Mouse (Mus musculus): ENCODE data around the gene Clrn2. TPM values are rescaled to one million over a fixed set of nuclear protein-coding genes. Genes with fewer than 3 reads are reported as not detected.

Gene Clrn2
- polyA plus RNA-seq, 1 experiment, result not detected

GRCm38 (mm10) chr5:45449206-45449605 is 4.3 kb upstream of the Clrn2 start:
- Histone ChIP-seq H3K4me1 (peaks cover 27% of the 10 kb centered on the region), H3K9me3 (no peaks in the 10 kb centered on the region), H3K36me3 (replicated peaks; ENCODE audit: low read length) (peaks cover 29% of the 10 kb centered on the region), H3K4me3 (replicated peaks) (peak overlapping the region; percentile 99), H3K27me3 (replicated peaks) (peaks cover 5% of the 10 kb centered on the region)
- TF ChIP-seq GATA1 (IDR thresholded peaks at IDR 0.05; ENCODE audit: borderline replicate concordance, low read length) (no peak), FLI1 (IDR thresholded peaks at IDR 0.05; ENCODE audit: low read length) (no peak)

GRCm38 (mm10) chr5:45449831-45450716 is 3.5 kb upstream of the Clrn2 start, which contains the start of gene Qdpr:
Qdpr (minus strand) TSS chr5:45450236.
- Histone ChIP-seq H3K36me3 (replicated peaks; ENCODE audit: low read length) (peaks cover 21% of the 10 kb centered on the region), H3K27me3 (replicated peaks) (peaks cover 8% of the 10 kb centered on the region), H3K9me3 (no peaks in the 10 kb centered on the region), H3K4me1 (peaks cover 31% of the 10 kb centered on the region), H3K4me3 (replicated peaks) (peak within 1 kb of the TSS; percentile 99)
- no peak for TF ChIP-seq FLI1 (IDR thresholded peaks at IDR 0.05; ENCODE audit: low read length)
- no peak for TF ChIP-seq GATA1 (IDR thresholded peaks at IDR 0.05; ENCODE audit: borderline replicate concordance, low read length)

- peaks cover 16% of the 10 kb centered on the region for H3K27me3 ChIP-seq (replicated peaks)
- no peak overlapping the region for H3K4me3 ChIP-seq (replicated peaks)
- TF ChIP-seq GATA1 (IDR thresholded peaks at IDR 0.05; ENCODE audit: borderline replicate concordance, low read length) (no peak), FLI1 (IDR thresholded peaks at IDR 0.05; ENCODE audit: low read length) (no peak)
- peaks cover 15% of the 10 kb centered on the region for H3K4me1 ChIP-seq
- no peaks in the 10 kb centered on the region for H3K36me3 ChIP-seq (replicated peaks; ENCODE audit: low read length)
- no peaks in the 10 kb centered on the region for H3K9me3 ChIP-seq
Measured at GRCm38 (mm10) chr5:45454456-45454855, 905 bp downstream of the Clrn2 start.

GRCm38 (mm10) chr5:45472880-45473450 is 19.4 kb downstream of the Clrn2 start:
- H3K36me3 ChIP-seq (replicated peaks; ENCODE audit: low read length), result no peaks in the 10 kb centered on the region
- H3K9me3 ChIP-seq, result no peaks in the 10 kb centered on the region
- peaks cover 4% of the 10 kb centered on the region; the same call in 1 of the 2 replicates for H3K4me1 ChIP-seq
- H3K4me3 ChIP-seq (replicated peaks), result no peak overlapping the region
- TF ChIP-seq GATA1 (IDR thresholded peaks at IDR 0.05; ENCODE audit: borderline replicate concordance, low read length) (no peak), FLI1 (IDR thresholded peaks at IDR 0.05; ENCODE audit: low read length) (no peak)
- peaks cover 11% of the 10 kb centered on the region for H3K27me3 ChIP-seq (replicated peaks)

- Histone ChIP-seq H3K36me3 (replicated peaks; ENCODE audit: low read length) (no peaks in the 10 kb centered on the region), H3K9me3 (no peaks in the 10 kb centered on the region), H3K27me3 (replicated peaks) (peaks cover 14% of the 10 kb centered on the region), H3K4me1 (peaks cover 7% of the 10 kb centered on the region; the same call in 1 of the 2 replicates), H3K4me3 (replicated peaks) (no peak overlapping the region)
- no peak for TF ChIP-seq FLI1 (IDR thresholded peaks at IDR 0.05; ENCODE audit: low read length)
- no peak for TF ChIP-seq GATA1 (IDR thresholded peaks at IDR 0.05; ENCODE audit: borderline replicate concordance, low read length)
Measured at GRCm38 (mm10) chr5:45473521-45473920, 20.0 kb downstream of the Clrn2 start.

- TF ChIP-seq GATA1 (IDR thresholded peaks at IDR 0.05; ENCODE audit: borderline replicate concordance, low read length), result no peak
- no peak for TF ChIP-seq FLI1 (IDR thresholded peaks at IDR 0.05; ENCODE audit: low read length)
- H3K27me3 ChIP-seq (replicated peaks), result peaks cover 14% of the 10 kb centered on the region
- H3K9me3 ChIP-seq, result no peaks in the 10 kb centered on the region
- no peaks in the 10 kb centered on the region for H3K36me3 ChIP-seq (replicated peaks; ENCODE audit: low read length)
- peaks cover 7% of the 10 kb centered on the region; the same call in 1 of the 2 replicates for H3K4me1 ChIP-seq
- no peak overlapping the region for H3K4me3 ChIP-seq (replicated peaks)
Measured at GRCm38 (mm10) chr5:45474215-45474614, 20.7 kb downstream of the Clrn2 start.

- peaks cover 7% of the 10 kb centered on the region; the same call in 1 of the 2 replicates for H3K4me1 ChIP-seq
Measured at GRCm38 (mm10) chr5:45474758-45475157, 21.2 kb downstream of the Clrn2 start.

GRCm38 (mm10) chr5:45475771-45476170 is 22.2 kb downstream of the Clrn2 start:
- TF ChIP-seq GATA1 (IDR thresholded peaks at IDR 0.05; ENCODE audit: borderline replicate concordance, low read length) (no peak), FLI1 (IDR thresholded peaks at IDR 0.05; ENCODE audit: low read length) (no peak)
- Histone ChIP-seq H3K36me3 (replicated peaks; ENCODE audit: low read length) (no peaks in the 10 kb centered on the region), H3K4me1 (peaks cover 7% of the 10 kb centered on the region; the same call in 1 of the 2 replicates), H3K27me3 (replicated peaks) (peaks cover 12% of the 10 kb centered on the region), H3K4me3 (replicated peaks) (no peak overlapping the region), H3K9me3 (no peaks in the 10 kb centered on the region)

More at GRCm38 (mm10) chr5:45474758-45475157, 21.2 kb downstream of the Clrn2 start:
- H3K27me3 ChIP-seq (replicated peaks), result peaks cover 13% of the 10 kb centered on the region
- no peaks in the 10 kb centered on the region for H3K9me3 ChIP-seq
- no peaks in the 10 kb centered on the region for H3K36me3 ChIP-seq (replicated peaks; ENCODE audit: low read length)
- TF ChIP-seq GATA1 (IDR thresholded peaks at IDR 0.05; ENCODE audit: borderline replicate concordance, low read length), result no peak
- TF ChIP-seq FLI1 (IDR thresholded peaks at IDR 0.05; ENCODE audit: low read length), result no peak
- H3K4me3 ChIP-seq (replicated peaks), result no peak overlapping the region

GRCm38 (mm10) chr5:45476288-45476687 is 22.7 kb downstream of the Clrn2 start:
- H3K9me3 ChIP-seq, result no peaks in the 10 kb centered on the region

More at GRCm38 (mm10) chr5:45476288-45476687, 22.7 kb downstream of the Clrn2 start:
- no peak overlapping the region for H3K4me3 ChIP-seq (replicated peaks)
- H3K27me3 ChIP-seq (replicated peaks), result peaks cover 12% of the 10 kb centered on the region
- no peaks in the 10 kb centered on the region for H3K36me3 ChIP-seq (replicated peaks; ENCODE audit: low read length)
- H3K4me1 ChIP-seq, result peaks cover 7% of the 10 kb centered on the region; the same call in 1 of the 2 replicates
- TF ChIP-seq GATA1 (IDR thresholded peaks at IDR 0.05; ENCODE audit: borderline replicate concordance, low read length) (no peak), FLI1 (IDR thresholded peaks at IDR 0.05; ENCODE audit: low read length) (no peak)

Data from megakaryocyte, embryonic 14.5 days (primary cell).